Mouse (Mus musculus) lung, embryonic 16.5 days (tissue): ENCODE data around the gene Nr1h4. TPM values are rescaled to one million over a fixed set of nuclear protein-coding genes. Genes with fewer than 3 reads are reported as not detected.

Source experiments
- ATAC-seq: fragments of 200-750 bp; cut with Nextera tagmentation; 2 replicates; pipeline ENCODE4 v1.8.0; 2017; ENCODE audit warnings: low read depth, mild to moderate bottlenecking, moderate library complexity
- H3K27ac ChIP-seq: fragments of 300-500 bp; sonication (generic); 2 replicates; pipeline ENCODE4 v1.5.1; 2014; ENCODE audit warnings: mild to moderate bottlenecking, control low read depth, low read length
- H3K27me3 ChIP-seq: fragments of 300-500 bp; sonication (generic); 2 replicates; pipeline ENCODE4 v1.6.1; 2014; ENCODE audit warnings: low read depth, low read length, mixed read lengths; ENCODE audit not compliant: control insufficient read depth, insufficient read depth
- H3K36me3 ChIP-seq: fragments of 300-500 bp; sonication (generic); 2 replicates; pipeline ENCODE4 v1.6.1; 2014; ENCODE audit warnings: low read length; ENCODE audit not compliant: control insufficient read depth, insufficient read depth
- H3K4me1 ChIP-seq: fragments of 300-500 bp; sonication (generic); replicated peaks from 2 replicates; pipeline ENCODE4 v1.6.1; 2014; ENCODE audit warnings: low read length, mixed read lengths; ENCODE audit not compliant: control insufficient read depth, insufficient read depth
- H3K4me2 ChIP-seq: fragments of 300-500 bp; sonication (generic); 2 replicates; pipeline ENCODE4 v1.6.1; 2014; ENCODE audit warnings: low read depth, low read length, control low read depth
- H3K4me3 ChIP-seq: fragments of 300-500 bp; sonication (generic); 2 replicates; pipeline ENCODE4 v1.5.1; 2014; ENCODE audit warnings: mild to moderate bottlenecking, low read length, control low read depth
- H3K9ac ChIP-seq: fragments of 300-500 bp; sonication (generic); 2 replicates; pipeline ENCODE4 v1.6.1; 2014; ENCODE audit warnings: low read length, control low read depth
- H3K9me3 ChIP-seq: fragments of 300-500 bp; sonication (generic); 2 replicates; pipeline ENCODE4 v1.6.1; 2016; ENCODE audit warnings: low read length; ENCODE audit not compliant: control insufficient read depth
- WGBS: fragments of 180-500 bp; shearing (Covaris S2); extraction: QIAGEN DNeasy Blood & Tissue Kit; methylation state at CpG from one replicate; pipeline ENCODE4 v1.1.7; 2014; 5-methylcytosine and 5-hydroxymethylcytosine counted together
- polyA plus RNA-seq: library from polyadenylated mRNA; unstranded; fragments of >200 nt; fragmentation: Nextera tagmentation; extraction: Ambion mirVana; gene quantifications from 2 replicates; pipeline ENCODE4 v1.2.1, GENCODE M21; 2015

The Nr1h4 gene
- polyA plus RNA-seq, 1 experiment from 2014 or later = 0.16 TPM

DNA sequence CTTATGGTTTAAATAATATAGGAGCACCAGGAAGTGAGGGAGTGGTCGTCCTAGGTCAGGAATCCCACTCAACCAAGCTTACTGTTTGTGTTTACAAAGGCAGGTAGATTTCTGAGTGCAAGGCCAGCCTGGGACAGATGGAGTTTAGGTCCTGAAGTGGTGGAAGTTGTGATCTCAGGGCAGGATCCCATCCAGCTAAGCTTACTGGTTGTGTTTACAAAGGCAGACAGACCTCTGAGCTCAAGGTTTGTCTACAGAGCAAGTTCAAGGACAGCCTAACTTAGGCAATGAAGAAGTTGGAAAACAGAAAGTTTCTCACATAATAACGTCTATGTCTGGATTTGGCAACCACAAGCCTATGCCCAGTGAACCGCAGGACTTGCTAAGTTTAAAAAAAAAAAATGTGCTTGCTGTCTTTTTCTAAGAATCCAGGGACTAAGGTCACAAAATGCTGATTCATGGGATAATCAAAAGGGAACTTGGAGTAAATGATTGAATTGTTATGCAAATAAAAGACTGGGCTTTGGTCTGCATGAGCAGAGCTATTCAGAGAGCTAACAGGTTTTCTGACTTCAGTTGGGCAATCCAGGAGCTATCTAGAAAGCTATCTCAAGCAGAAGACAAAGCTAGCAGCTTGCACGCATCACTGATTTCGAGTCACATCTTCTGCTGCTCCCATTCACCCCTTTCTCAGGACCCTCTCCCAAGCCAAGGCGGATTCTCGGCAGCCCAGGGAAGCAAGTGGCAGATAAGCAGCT lies 62.6 kb downstream of the Nr1h4 start:
- Histone ChIP-seq H3K4me3 (no peak overlapping the region), H3K27ac (no peak overlapping the region), H3K4me2 (no peak overlapping the region), H3K36me3 (no peaks in the 10 kb centered on the region), H3K9me3 (peaks cover 4% of the 10 kb centered on the region; the same call in 1 of the 2 replicates), H3K4me1 (no peaks in the 10 kb centered on the region), H3K27me3 (no peaks in the 10 kb centered on the region), H3K9ac (no peak overlapping the region)
- ATAC-seq = no peak
- WGBS = 63% methylated on average over 7 of the region's 7 CpGs

DNA sequence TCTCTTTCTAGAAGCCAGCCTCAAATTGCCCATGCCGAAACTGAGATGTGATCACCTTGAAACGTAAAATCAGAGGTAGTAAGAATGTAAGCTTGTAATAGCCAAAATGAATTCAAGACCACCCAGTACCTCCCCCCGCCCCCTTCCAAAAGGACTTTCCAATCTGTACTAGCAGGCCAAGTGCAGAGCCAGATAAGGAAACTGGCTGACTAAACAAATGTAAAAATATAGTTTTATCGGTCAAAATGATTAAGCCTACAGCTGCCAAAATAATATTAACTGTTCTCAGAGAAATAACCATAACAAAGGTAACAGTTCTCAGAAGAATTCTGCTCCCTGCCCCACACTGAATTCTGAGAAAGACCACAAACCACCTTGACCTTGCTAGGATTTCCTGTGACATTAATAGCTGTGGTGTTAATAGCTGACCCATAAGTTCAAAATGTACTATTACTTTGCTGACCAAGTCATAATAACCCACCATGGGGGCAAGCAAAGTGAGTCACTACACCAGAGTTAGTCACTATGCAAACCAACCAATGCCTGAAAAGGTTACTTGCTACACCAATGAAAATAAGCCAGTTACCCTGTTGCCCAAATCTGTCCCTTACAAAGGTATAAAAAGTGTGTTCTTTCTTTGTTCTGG lies 68.5 kb downstream of the Nr1h4 start:
- H3K36me3 ChIP-seq = no peaks in the 10 kb centered on the region
- WGBS = 67% methylated on average over 4 of the region's 4 CpGs
- ATAC-seq = no peak
- H3K27me3 ChIP-seq = no peaks in the 10 kb centered on the region
- peaks cover 1% of the 10 kb centered on the region; the same call in 1 of the 2 replicates for H3K9me3 ChIP-seq
- H3K4me3 ChIP-seq = no peak overlapping the region
- H3K27ac ChIP-seq = no peak overlapping the region
- H3K9ac ChIP-seq = no peak overlapping the region
- no peaks in the 10 kb centered on the region for H3K4me1 ChIP-seq
- H3K4me2 ChIP-seq = no peak overlapping the region

DNA sequence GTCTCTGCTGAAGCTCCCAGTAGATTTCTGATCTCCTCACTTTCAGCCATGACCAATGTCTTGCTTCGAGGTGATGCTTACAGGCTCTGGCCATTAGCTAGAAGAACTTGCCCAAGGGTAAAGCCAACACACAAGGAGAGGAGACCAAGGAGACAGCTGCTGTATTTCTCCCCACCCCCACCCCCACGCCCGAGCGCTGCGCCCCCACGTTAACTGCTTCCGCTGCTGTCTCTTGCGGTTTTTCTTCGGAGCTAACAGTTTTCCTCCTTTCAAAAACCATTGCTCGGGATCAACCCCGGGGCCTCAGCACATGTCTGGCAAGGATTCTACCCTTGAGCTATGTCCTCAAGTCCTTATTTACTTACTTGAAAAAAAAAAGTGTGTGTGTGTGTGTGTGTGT lies 70.5 kb downstream of the Nr1h4 start:
- Histone ChIP-seq H3K27ac (no peak overlapping the region), H3K4me3 (no peak overlapping the region), H3K4me1 (no peaks in the 10 kb centered on the region), H3K4me2 (no peak overlapping the region), H3K36me3 (no peaks in the 10 kb centered on the region), H3K9me3 (no peaks in the 10 kb centered on the region), H3K27me3 (no peaks in the 10 kb centered on the region), H3K9ac (no peak overlapping the region)
- WGBS = 70% methylated on average over 11 of the region's 11 CpGs
- ATAC-seq = no peak

DNA sequence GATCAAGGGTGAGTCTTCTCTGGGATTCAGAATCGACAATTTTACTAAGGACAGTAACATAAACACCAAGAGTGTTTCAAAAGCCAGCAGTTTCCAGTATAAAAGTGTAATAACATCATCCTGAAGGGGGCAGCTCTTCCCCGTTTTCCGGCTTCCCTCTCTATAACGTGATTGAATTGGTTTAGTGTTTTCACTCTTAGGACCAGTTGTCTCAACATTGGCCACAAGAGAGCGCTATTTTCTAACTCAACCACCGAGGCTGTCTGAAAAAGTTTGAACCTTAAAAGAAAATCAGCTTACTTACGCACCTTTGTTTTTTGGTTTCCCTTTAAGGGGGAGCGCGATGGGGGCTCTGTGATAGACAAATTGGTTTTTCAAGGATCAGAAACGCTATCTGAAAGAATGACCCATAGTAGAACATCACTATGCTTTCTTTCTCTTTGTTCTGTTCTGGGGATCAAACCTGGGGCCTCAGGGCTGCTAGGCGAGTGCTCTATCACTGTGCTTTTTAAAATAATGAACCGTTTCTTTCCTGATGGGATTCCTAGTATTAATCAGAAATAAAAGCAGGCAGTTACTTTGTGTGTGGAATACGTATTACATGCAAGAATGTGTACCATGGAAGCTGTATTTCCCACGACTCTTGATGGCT lies 71.4 kb downstream of the Nr1h4 start:
- Histone ChIP-seq H3K9ac (no peak overlapping the region), H3K4me1 (no peaks in the 10 kb centered on the region), H3K4me3 (peak overlapping the region; percentile 22; the same call in 1 of the 2 replicates), H3K4me2 (peak overlapping the region; percentile 42), H3K27me3 (no peaks in the 10 kb centered on the region), H3K27ac (no peak overlapping the region), H3K9me3 (no peaks in the 10 kb centered on the region), H3K36me3 (no peaks in the 10 kb centered on the region)
- 17% methylated on average over 14 of the region's 14 CpGs for WGBS
- peak; percentile 84 for ATAC-seq

DNA sequence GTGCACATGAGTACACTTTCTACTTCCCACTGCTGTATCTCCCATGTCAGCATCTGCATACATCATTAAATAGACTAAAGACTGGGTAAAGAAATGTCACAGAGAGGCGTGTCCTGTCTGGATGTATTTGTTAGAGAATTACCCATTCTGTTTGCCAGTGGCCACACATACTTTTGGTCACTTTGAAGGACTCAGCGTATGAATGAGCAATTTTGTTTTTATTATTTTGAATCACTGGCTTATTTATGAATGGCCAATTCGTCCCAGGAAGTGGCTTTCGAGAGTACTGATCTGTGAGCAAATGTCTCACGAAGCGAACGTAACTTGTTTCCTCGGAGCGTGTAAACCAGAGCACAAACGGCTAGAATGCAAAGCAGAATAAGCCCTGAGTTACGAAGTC lies 72.4 kb downstream of the Nr1h4 start:
- no peaks in the 10 kb centered on the region for H3K9me3 ChIP-seq
- no peaks in the 10 kb centered on the region for H3K4me1 ChIP-seq
- WGBS = 88% methylated on average over 11 of the region's 11 CpGs
- no peak for ATAC-seq
- no peak overlapping the region for H3K4me2 ChIP-seq
- no peak overlapping the region for H3K27ac ChIP-seq
- no peaks in the 10 kb centered on the region for H3K27me3 ChIP-seq
- no peaks in the 10 kb centered on the region for H3K36me3 ChIP-seq
- H3K4me3 ChIP-seq = no peak overlapping the region
- no peak overlapping the region for H3K9ac ChIP-seq

DNA sequence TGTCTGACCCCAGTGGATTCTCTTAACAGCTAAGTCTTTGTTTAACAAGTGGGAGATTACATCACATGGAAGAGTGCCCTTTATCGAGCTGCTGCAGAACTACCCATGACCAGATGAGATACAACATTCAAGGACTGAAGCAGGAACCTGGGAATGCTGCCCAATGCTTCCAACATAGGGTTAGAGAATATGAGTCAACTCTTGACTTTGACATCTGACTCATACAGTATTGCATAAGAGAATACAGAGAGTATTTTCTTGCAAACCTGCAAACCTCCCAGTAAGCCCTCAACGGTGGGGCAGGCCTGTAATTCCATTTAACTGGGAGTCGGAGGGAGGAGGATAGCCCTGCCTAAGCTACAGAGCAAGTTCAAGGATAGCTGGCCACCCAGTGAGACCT lies 74.6 kb downstream of the Nr1h4 start:
- H3K9me3 ChIP-seq = no peaks in the 10 kb centered on the region
- no peak overlapping the region for H3K27ac ChIP-seq
- 54% methylated on average over 3 of the region's 3 CpGs for WGBS
- no peak overlapping the region for H3K4me3 ChIP-seq
- no peaks in the 10 kb centered on the region for H3K27me3 ChIP-seq
- peak; percentile 46; the same call in 1 of the 2 replicates for ATAC-seq
- no peaks in the 10 kb centered on the region for H3K4me1 ChIP-seq
- H3K4me2 ChIP-seq = no peak overlapping the region
- no peaks in the 10 kb centered on the region for H3K36me3 ChIP-seq
- no peak overlapping the region for H3K9ac ChIP-seq

DNA sequence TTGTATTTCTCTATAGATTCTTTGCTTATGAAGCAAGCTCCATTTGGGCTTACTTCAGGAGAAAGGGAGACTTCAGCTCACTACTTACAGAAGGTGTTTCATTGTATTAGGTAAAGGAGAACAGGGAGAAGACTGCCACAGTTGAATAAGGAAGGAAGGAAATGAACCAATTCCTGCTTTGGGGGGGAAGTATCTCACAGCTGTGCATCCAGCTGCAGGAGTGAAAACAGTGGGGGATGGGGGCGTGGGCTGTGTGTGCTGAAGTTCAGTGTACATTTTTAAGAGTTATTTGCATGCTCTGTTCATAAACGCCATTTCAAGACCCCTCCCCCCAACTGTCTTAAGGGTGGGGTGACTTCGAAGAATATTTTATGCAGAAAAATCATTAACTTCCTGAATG lies 79.6 kb downstream of the Nr1h4 start:
- ATAC-seq = no peak
- no peaks in the 10 kb centered on the region for H3K36me3 ChIP-seq
- no peak overlapping the region for H3K9ac ChIP-seq
- H3K4me3 ChIP-seq = no peak overlapping the region
- H3K27me3 ChIP-seq = no peaks in the 10 kb centered on the region
- no peak overlapping the region for H3K4me2 ChIP-seq
- no peak overlapping the region for H3K27ac ChIP-seq
- whole genome bisulfite sequencing = 62% methylated on average over 3 of the region's 3 CpGs
- H3K9me3 ChIP-seq = no peaks in the 10 kb centered on the region
- H3K4me1 ChIP-seq = peaks cover 5% of the 10 kb centered on the region

DNA sequence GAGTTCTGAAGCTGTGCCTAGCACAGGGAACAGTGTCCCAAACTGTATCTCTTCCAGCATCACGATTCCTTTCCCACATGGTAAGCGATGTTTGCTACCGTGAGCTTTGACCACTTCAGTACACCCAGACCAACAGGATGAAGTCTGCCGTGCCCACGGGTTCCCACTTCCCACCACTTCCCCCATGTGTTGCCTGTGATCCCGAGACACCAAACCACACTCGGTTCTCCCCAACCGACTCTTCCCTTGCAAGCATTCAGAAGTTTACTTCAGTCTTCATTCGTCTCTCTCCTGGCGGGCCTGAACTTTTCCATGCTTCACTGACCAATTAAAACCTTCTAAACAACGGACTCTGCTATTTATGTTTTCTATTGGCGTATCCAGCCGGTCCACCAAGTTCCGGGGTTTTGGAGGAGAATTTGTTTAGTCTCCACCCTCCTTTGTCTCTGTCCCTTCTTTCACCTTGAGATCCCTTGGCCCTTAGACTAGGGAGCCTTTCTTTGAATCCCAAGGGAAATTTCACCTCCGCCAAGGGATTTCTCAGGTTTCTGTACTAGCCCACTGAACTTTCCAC lies 80.2 kb downstream of the Nr1h4 start:
- no peaks in the 10 kb centered on the region for H3K9me3 ChIP-seq
- H3K36me3 ChIP-seq = no peaks in the 10 kb centered on the region
- WGBS = 71% methylated on average over 15 of the region's 15 CpGs
- H3K4me2 ChIP-seq = no peak overlapping the region
- no peak overlapping the region for H3K9ac ChIP-seq
- ATAC-seq = no peak
- H3K4me1 ChIP-seq = peaks cover 5% of the 10 kb centered on the region
- no peaks in the 10 kb centered on the region for H3K27me3 ChIP-seq
- no peak overlapping the region for H3K27ac ChIP-seq
- H3K4me3 ChIP-seq = no peak overlapping the region

DNA sequence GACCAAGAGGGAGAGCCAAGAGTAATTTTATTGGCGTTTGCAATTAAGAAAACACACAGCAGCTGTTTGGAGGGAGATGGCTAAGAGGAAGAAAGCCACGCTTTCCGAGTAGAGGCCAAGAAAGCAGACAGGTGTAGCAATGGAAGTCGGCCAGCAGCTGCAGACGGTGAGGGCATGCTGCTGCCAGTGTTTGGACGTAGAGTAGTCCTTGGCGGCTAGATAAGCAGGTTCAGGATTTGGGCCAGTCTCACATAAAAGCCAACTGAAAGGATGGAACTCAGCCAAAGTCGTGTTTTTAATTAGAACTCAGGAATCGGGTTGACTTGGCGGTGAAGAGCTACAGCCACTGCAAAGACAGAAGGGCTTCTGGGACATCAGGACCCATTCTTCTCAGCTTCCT lies 83.0 kb downstream of the Nr1h4 start:
- H3K27ac ChIP-seq = no peak overlapping the region
- H3K4me3 ChIP-seq = no peak overlapping the region
- peak; percentile 36; the same call in 1 of the 2 replicates for ATAC-seq
- no peak overlapping the region for H3K9ac ChIP-seq
- 25% methylated on average over 10 of the region's 10 CpGs for WGBS
- no peaks in the 10 kb centered on the region for H3K36me3 ChIP-seq
- no peaks in the 10 kb centered on the region for H3K9me3 ChIP-seq
- peaks cover 5% of the 10 kb centered on the region for H3K4me1 ChIP-seq
- H3K27me3 ChIP-seq = no peaks in the 10 kb centered on the region
- no peak overlapping the region for H3K4me2 ChIP-seq
